Mouse (Mus musculus): ENCODE results near the gene Foxo1.

- TF ChIP-seq CTCF (IDR thresholded peaks at IDR 0.05; ENCODE audit: low read depth) = peak; percentile 62
- TF ChIP-seq EP300 (optimal IDR thresholded peaks at IDR 0.05) = no peak
These were observed 21.9 kb upstream of the Foxo1 start for GRCm38 (mm10) chr3:52245996-52246830.
